Mouse (Mus musculus) stomach, postnatal 0 days (tissue): Measurements from ENCODE around the gene Clcn6.

Experiments
- CTCF ChIP-seq: IDR thresholded peaks from 2 replicates; pipeline ENCODE4 v1.5.1; 2016; ENCODE audit warnings: antibody characterized with exemption, low read depth, mild to moderate bottlenecking, moderate library complexity
- EP300 ChIP-seq: optimal IDR thresholded peaks from 2 replicates; pipeline ENCODE3; 2016; ENCODE audit warnings: antibody characterized with exemption

GRCm38 (mm10) chr4:148084261-148084714 is 45.7 kb upstream of the Clcn6 start:
- TF ChIP-seq EP300 (no peak), CTCF (no peak)
